Comparison of ENCODE assay signal across 8 mouse cellular contexts in the genomic region with DNA sequence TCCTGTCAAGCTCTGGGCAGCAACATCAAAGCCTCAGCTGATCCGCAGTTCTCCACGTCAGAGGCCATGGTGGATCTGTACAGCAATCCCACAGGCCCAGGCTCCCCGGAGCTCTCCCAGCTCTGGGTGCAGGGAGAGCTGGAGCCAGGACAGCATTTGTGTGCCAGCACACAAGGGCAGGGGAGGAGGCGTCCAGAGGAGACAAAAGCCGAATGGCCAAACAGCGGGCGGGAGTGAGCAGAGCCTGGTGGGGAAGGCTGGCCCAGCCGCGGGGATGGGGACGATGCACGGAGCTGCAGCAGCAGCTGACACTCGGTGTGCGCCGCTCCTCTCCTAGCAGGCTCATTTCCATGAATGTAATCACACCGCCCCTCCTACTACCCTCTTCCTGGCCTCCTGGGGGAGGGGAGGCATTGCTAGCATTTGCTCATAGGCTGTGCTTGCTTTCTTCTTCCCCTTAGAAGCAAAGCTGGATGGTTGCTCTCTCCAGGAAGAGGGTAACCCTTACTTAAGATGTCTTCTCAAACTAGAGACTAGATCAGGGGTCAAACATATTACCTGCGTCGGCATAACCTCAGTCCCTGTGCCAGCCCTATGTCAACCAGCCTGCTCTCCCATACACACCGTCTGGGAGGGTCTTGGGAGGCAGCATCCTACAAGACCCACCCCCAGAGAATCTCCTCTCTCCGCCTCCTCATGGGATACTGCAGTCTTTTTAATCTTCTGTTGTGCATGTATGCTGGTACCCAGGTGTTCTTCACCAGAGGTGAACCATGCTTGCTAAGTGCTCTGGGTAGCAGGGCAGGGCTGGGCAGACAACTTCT. TPM values are rescaled to one million over a fixed set of nuclear protein-coding genes. Genes with fewer than 3 reads are reported as not detected.
A peak's percentile ranks its signal among the peaks of the same experiment; 100 is the strongest.
DNase-seq lines count a peak whose midpoint lies in the region; ATAC-seq and TF ChIP-seq lines count a peak whose summit lies in the region.

No protein-coding gene starts in this region.

- H3K4me3 ChIP-seq in hindbrain, embryonic 10.5 days: peak overlapping the region; percentile 58
- H3K4me3 ChIP-seq in lung, embryonic 14.5 days (ENCODE audit: low read depth, low read length): peak overlapping the region; percentile 41

- DNase-seq in Patski (ENCODE audit: low read depth, low spot score) (no peak), adipocyte (ENCODE audit: low spot score) (no peak)
- peak; percentile 89 for DNase-seq in cerebellum, adult 9-11 months
- DNase-seq in frontal cortex, postnatal 14 days (ENCODE audit: low spot score in 2 of 2): peak; percentile 70 to 75
- peak; percentile 79 for DNase-seq in hindbrain, embryonic 10.5 days (ENCODE audit: low spot score)
- peak; percentile 90 for DNase-seq in layer of hippocampus, adult 9-11 months
- peak; percentile 91 for DNase-seq in lung, embryonic 14.5 days
- peak; percentile 35 for DNase-seq in ovary, postnatal 10 days (ENCODE audit: low spot score)

- no peak for TF ChIP-seq CTCF in Patski (IDR thresholded peaks at IDR 0.05)
- TF ChIP-seq CTCF in lung, embryonic 14.5 days (IDR thresholded peaks at IDR 0.05; ENCODE audit: low read depth): no peak

- peak overlapping the region; percentile 51 for H3K9ac ChIP-seq in lung, embryonic 14.5 days

- CTCF ChIA-PET in Patski (lab: Charles Lee): interaction anchor here (1.0 kb wide), 1 partner anchor 43 kb away, joined by 3 read pairs; no protein-coding TSS in a partner anchor

- H3K4me1 ChIP-seq in hindbrain, embryonic 10.5 days (replicated peaks): peaks cover 79% of the 10 kb centered on the region
- peaks cover 45% of the 10 kb centered on the region for H3K4me1 ChIP-seq in lung, embryonic 14.5 days (ENCODE audit: insufficient read depth)

- peak overlapping the region; percentile 77 for H3K4me2 ChIP-seq in lung, embryonic 14.5 days

- no peaks in the 10 kb centered on the region for H3K36me3 ChIP-seq in hindbrain, embryonic 10.5 days
- no peaks in the 10 kb centered on the region for H3K36me3 ChIP-seq in lung, embryonic 14.5 days (ENCODE audit: insufficient read depth)

- 5% methylated on average over 19 of the region's 19 CpGs for WGBS in hindbrain, embryonic 10.5 days
- WGBS in lung, embryonic 14.5 days: 4% methylated on average over 19 of the region's 19 CpGs

- ATAC-seq in Patski: peak; percentile 17
- peak; percentile 88 for ATAC-seq in lung, embryonic 14.5 days (ENCODE audit: insufficient read depth)

- H3K9me3 ChIP-seq in hindbrain, embryonic 10.5 days: no peaks in the 10 kb centered on the region
- no peaks in the 10 kb centered on the region for H3K9me3 ChIP-seq in lung, embryonic 14.5 days (ENCODE audit: low read depth, low read length)

- H3K27ac ChIP-seq in hindbrain, embryonic 10.5 days: peak overlapping the region; percentile 93
- H3K27ac ChIP-seq in lung, embryonic 14.5 days (ENCODE audit: low read depth): peak overlapping the region; percentile 83

- in situ Hi-C loops in Patski (cut with MboI; ENCODE audit: low pct_unique_long_range_greater_than_20kb): no loop called here

- POLR2A ChIA-PET in Patski (lab: Charles Lee): no interaction called here

- H3K27me3 ChIP-seq in Patski: no peaks in the 10 kb centered on the region
- no peaks in the 10 kb centered on the region for H3K27me3 ChIP-seq in hindbrain, embryonic 10.5 days (ENCODE audit: insufficient read depth, poor library complexity, severe bottlenecking)
- H3K27me3 ChIP-seq in lung, embryonic 14.5 days (ENCODE audit: insufficient read depth, low read length): no peaks in the 10 kb centered on the region

RNA-seq across cellular contexts. Expression of a gene that starts 45.8 kb away (rescaled TPM):
- 30.8 TPM for polyA plus RNA-seq in Patski (2021)
- polyA plus RNA-seq in hindbrain, embryonic 10.5 days (2016; fragmentation: Nextera tagmentation; extraction: Ambion mirVana): 13.9 and 23.0 TPM in 2 replicates
- polyA plus RNA-seq in lung, embryonic 14.5 days (2014; fragmentation: Nextera tagmentation; extraction: Ambion mirVana): 10.5 and 11.5 TPM in 2 replicates

Comparison
In these comparisons a context has a peak if more than half of its experiments do, and no peak if none do; other contexts are left out.
1. DNase-seq: peak in cerebellum, adult 9-11 months (single experiment), frontal cortex, postnatal 14 days (2 of 2), hindbrain, embryonic 10.5 days (single experiment), layer of hippocampus, adult 9-11 months (single experiment), lung, embryonic 14.5 days (single experiment) and ovary, postnatal 10 days (single experiment); none in Patski (single experiment) and adipocyte (single experiment).